Mouse (Mus musculus): ENCODE measurements around the gene Slc9a5. TPM values are rescaled to one million over a fixed set of nuclear protein-coding genes. Genes with fewer than 3 reads are reported as not detected.

Slc9a5 gene
- polyA plus RNA-seq, 1 experiment from 2014 or later, result 4.0 TPM

DNA sequence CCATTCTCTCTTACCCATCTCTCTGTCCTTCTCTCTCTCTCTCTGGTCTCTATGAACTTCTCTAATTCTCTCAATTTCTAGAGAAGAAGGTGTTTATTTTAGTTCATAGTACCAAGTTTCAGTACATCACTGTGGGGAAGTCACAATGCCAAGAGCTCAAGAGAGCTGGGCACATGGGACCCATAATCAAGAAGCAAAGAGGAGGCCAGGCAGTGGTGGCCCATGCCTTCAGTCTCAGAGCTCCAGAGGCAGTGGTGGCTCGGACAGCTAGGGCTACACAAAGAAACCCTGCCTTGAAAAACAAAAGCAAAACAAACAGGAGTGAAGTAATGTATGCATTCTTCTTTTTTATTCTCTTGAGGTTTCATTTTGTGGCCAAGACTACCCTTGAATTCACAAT is 55.9 kb downstream of the Slc9a5 start:
- Histone ChIP-seq H3K4me1 (ENCODE audit: control insufficient read depth, insufficient read depth, low read length) (no peaks in the 10 kb centered on the region), H3K4me2 (replicated peaks; ENCODE audit: low read depth, low read length) (no peak overlapping the region), H3K9ac (ENCODE audit: low read depth, low read length) (no peak overlapping the region), H3K36me3 (ENCODE audit: control insufficient read depth, insufficient read depth, low read length) (no peaks in the 10 kb centered on the region), H3K27me3 (ENCODE audit: control insufficient read depth, insufficient read depth, low read length) (no peaks in the 10 kb centered on the region), H3K9me3 (ENCODE audit: control insufficient read depth, low read length) (0 out of 2 replicates have a peak, but pooled peaks cover 2% of the 10 kb centered on the region), H3K27ac (ENCODE audit: low read depth, low read length) (no peak overlapping the region), H3K4me3 (ENCODE audit: low read length) (no peak overlapping the region)
- WGBS, result 70% methylated on average over 1 of the region's 1 CpGs
- ATAC-seq (ENCODE audit: low FRiP score, low TSS enrichment), result no peak

DNA sequence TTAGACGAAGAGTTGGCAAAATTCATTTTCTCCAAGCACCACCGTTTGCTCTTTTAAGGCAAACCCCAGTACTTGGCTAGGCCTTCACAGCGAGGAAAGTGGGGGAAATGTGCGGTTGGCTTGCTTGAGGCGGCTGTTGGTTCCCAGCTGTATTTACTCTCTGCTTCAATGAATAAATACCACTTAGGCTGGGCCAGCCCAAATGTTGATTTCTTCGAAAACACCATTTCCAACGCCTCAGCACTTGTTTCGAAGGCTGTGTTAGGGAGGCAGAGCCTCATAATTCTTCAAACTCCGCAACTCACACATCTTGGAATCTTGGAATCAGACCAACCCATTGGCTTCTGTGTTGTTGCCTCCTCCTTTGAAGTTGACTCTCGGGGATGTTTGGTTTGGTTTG is 57.8 kb downstream of the Slc9a5 start:
- Histone ChIP-seq H3K9me3 (ENCODE audit: control insufficient read depth, low read length) (no peaks in the 10 kb centered on the region), H3K9ac (ENCODE audit: low read depth, low read length) (no peak overlapping the region), H3K4me3 (ENCODE audit: low read length) (no peak overlapping the region), H3K27me3 (ENCODE audit: control insufficient read depth, insufficient read depth, low read length) (no peaks in the 10 kb centered on the region), H3K27ac (ENCODE audit: low read depth, low read length) (no peak overlapping the region), H3K4me1 (ENCODE audit: control insufficient read depth, insufficient read depth, low read length) (no peaks in the 10 kb centered on the region), H3K4me2 (replicated peaks; ENCODE audit: low read depth, low read length) (no peak overlapping the region), H3K36me3 (ENCODE audit: control insufficient read depth, insufficient read depth, low read length) (no peaks in the 10 kb centered on the region)
- 59% methylated on average over 10 of the region's 10 CpGs for WGBS
- ATAC-seq (ENCODE audit: low FRiP score, low TSS enrichment), result no peak

DNA sequence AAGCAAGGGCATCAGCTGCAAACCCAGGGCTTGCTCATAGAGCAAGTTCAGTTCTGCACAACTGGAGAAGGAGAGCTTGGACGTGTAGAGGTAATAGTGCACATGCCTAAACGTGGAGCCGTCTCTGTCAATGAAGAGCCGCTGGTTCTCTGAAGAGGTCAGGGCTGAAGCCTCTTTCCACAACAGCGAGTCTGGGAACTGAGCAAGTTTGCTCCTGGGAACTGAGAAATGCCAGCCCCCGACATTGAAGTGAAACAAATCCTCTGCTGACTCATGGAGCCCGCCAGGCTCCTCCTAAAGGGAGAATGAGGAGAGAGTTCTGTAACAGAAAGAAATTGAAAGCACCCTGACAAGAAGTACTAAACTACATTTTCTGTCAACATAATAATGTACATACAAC is 59.7 kb downstream of the Slc9a5 start:
- no peaks in the 10 kb centered on the region for H3K4me1 ChIP-seq (ENCODE audit: control insufficient read depth, insufficient read depth, low read length)
- no peak overlapping the region for H3K4me2 ChIP-seq (replicated peaks; ENCODE audit: low read depth, low read length)
- no peak overlapping the region for H3K27ac ChIP-seq (ENCODE audit: low read depth, low read length)
- no peak for ATAC-seq (ENCODE audit: low FRiP score, low TSS enrichment)
- H3K9me3 ChIP-seq (ENCODE audit: control insufficient read depth, low read length), result no peaks in the 10 kb centered on the region
- no peaks in the 10 kb centered on the region for H3K36me3 ChIP-seq (ENCODE audit: control insufficient read depth, insufficient read depth, low read length)
- peaks cover 8% of the 10 kb centered on the region; the same call in 1 of the 2 replicates for H3K27me3 ChIP-seq (ENCODE audit: control insufficient read depth, insufficient read depth, low read length)
- 57% methylated on average over 7 of the region's 7 CpGs for WGBS
- no peak overlapping the region for H3K9ac ChIP-seq (ENCODE audit: low read depth, low read length)
- H3K4me3 ChIP-seq (ENCODE audit: low read length), result no peak overlapping the region

DNA sequence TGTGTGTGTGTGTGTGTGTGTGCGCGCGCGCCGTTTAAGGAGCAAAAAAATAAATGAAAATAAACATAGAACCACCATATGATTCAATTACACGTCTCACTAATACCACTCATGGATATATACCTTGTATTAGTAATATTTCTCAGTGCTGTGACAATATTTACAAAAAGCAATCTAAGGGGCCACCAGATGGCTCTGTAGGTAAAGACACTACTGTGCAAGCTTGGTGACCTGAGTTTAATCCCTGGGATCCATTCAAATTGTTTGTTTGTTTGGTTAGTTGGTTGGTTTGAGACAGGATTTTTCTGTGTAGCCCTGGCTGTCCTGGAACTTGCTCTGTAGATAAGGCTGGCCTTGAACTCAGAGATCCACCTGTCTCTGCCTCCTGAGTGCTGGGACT is 61.3 kb downstream of the Slc9a5 start:
- H3K27ac ChIP-seq (ENCODE audit: low read depth, low read length), result no peak overlapping the region
- no peak for ATAC-seq (ENCODE audit: low FRiP score, low TSS enrichment)
- no peak overlapping the region for H3K9ac ChIP-seq (ENCODE audit: low read depth, low read length)
- H3K27me3 ChIP-seq (ENCODE audit: control insufficient read depth, insufficient read depth, low read length), result peaks cover 20% of the 10 kb centered on the region; the same call in 1 of the 2 replicates
- WGBS, result 96% methylated on average over 6 of the region's 6 CpGs
- no peaks in the 10 kb centered on the region for H3K4me1 ChIP-seq (ENCODE audit: control insufficient read depth, insufficient read depth, low read length)
- no peaks in the 10 kb centered on the region for H3K36me3 ChIP-seq (ENCODE audit: control insufficient read depth, insufficient read depth, low read length)
- no peak overlapping the region for H3K4me3 ChIP-seq (ENCODE audit: low read length)
- no peak overlapping the region for H3K4me2 ChIP-seq (replicated peaks; ENCODE audit: low read depth, low read length)
- no peaks in the 10 kb centered on the region for H3K9me3 ChIP-seq (ENCODE audit: control insufficient read depth, low read length)

GRCm38 (mm10) chr8:105413391-105413790 is 64.7 kb downstream of the Slc9a5 start, which contains the start of the genes Kctd19 and Lrrc36:
Gene Kctd19 (minus strand): TSS chr8:105413502.
Gene Lrrc36 (plus strand): TSS chr8:105413571.
- Histone ChIP-seq H3K4me2 (replicated peaks; ENCODE audit: low read depth, low read length) (peak within 1 kb of the TSS; percentile 54), H3K9ac (ENCODE audit: low read depth, low read length) (no peak within 1 kb of the TSS), H3K9me3 (ENCODE audit: control insufficient read depth, low read length) (0 out of 2 replicates have a peak, but pooled peaks cover 3% of the 10 kb centered on the region), H3K27ac (ENCODE audit: low read depth, low read length) (no peak within 1 kb of the TSS), H3K27me3 (ENCODE audit: control insufficient read depth, insufficient read depth, low read length) (peaks cover 22% of the 10 kb centered on the region; the same call in 1 of the 2 replicates), H3K36me3 (ENCODE audit: control insufficient read depth, insufficient read depth, low read length) (no peaks in the 10 kb centered on the region), H3K4me1 (ENCODE audit: control insufficient read depth, insufficient read depth, low read length) (no peaks in the 10 kb centered on the region), H3K4me3 (ENCODE audit: low read length) (peak within 1 kb of the TSS; percentile 32)
- 2% methylated on average over 34 of the region's 34 CpGs for WGBS
- ATAC-seq (ENCODE audit: low FRiP score, low TSS enrichment), result peak; percentile 71

DNA sequence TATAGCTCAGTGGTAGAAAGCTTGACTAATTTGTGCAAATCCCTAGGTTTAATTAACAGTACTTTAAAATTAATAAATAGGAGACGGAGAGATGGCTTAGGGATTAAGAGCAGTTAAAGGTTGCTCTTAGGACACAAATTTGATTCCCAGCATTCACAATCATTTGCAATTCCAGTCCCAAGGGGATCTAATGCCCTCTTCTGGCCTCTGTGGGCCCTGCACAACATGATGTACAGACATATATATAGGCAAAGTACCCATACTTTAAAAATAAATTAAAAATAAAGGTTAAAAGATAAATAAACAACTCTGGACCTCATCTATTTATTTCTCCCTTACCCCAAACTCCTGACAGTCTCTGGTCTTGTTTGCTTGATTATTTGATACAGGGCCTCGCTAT is 70.3 kb downstream of the Slc9a5 start:
- WGBS, result 82% methylated on average over 2 of the region's 2 CpGs
- H3K9ac ChIP-seq (ENCODE audit: low read depth, low read length), result no peak overlapping the region
- no peak overlapping the region for H3K4me2 ChIP-seq (replicated peaks; ENCODE audit: low read depth, low read length)
- no peaks in the 10 kb centered on the region for H3K36me3 ChIP-seq (ENCODE audit: control insufficient read depth, insufficient read depth, low read length)
- no peak overlapping the region for H3K27ac ChIP-seq (ENCODE audit: low read depth, low read length)
- ATAC-seq (ENCODE audit: low FRiP score, low TSS enrichment), result no peak
- H3K4me3 ChIP-seq (ENCODE audit: low read length), result no peak overlapping the region
- H3K9me3 ChIP-seq (ENCODE audit: control insufficient read depth, low read length), result 0 out of 2 replicates have a peak, but pooled peaks cover 3% of the 10 kb centered on the region
- no peaks in the 10 kb centered on the region for H3K4me1 ChIP-seq (ENCODE audit: control insufficient read depth, insufficient read depth, low read length)
- H3K27me3 ChIP-seq (ENCODE audit: control insufficient read depth, insufficient read depth, low read length), result peaks cover 10% of the 10 kb centered on the region; the same call in 1 of the 2 replicates

MicroRNA genes within 50 kb of the gene (microRNA counts, 519-probe panel; counts per million panel counts)
- microRNA mmu-miR-328, result 2,943 counts per million, percentile 7 among the panel's probes with 10 or more counts

Small RNAs within 50 kb of the gene (microRNA-seq; reads per million reads assigned to microRNA genes)
- gene Gm27320, result not detected
- 185 reads per million, percentile 62 among the genes with 10 or more reads in this experiment for gene Mir328

Other genes starting within 250 kb of the Slc9a5 start
- not detected in 2 replicates for gene Ces4a, start 217.0 kb upstream of the Slc9a5 start, polyA plus RNA-seq (2014; fragmentation: Nextera tagmentation; extraction: Ambion mirVana)
- gene Cbfb, start 178.2 kb upstream of the Slc9a5 start, polyA plus RNA-seq (2014; fragmentation: Nextera tagmentation; extraction: Ambion mirVana), result 73.9 and 96.5 TPM in 2 replicates
- gene D230025D16Rik, start 123.7 kb upstream of the Slc9a5 start, polyA plus RNA-seq (2014; fragmentation: Nextera tagmentation; extraction: Ambion mirVana), result 18.3 and 28.8 TPM in 2 replicates
- 6.9 and 7.3 TPM in 2 replicates for gene B3gnt9, start 93.7 kb upstream of the Slc9a5 start, polyA plus RNA-seq (2014; fragmentation: Nextera tagmentation; extraction: Ambion mirVana)
- 13.1 and 15.7 TPM in 2 replicates for gene Tradd, start 84.2 kb upstream of the Slc9a5 start, polyA plus RNA-seq (2014; fragmentation: Nextera tagmentation; extraction: Ambion mirVana)
- gene Fbxl8, start 84.2 kb upstream of the Slc9a5 start, polyA plus RNA-seq (2014; fragmentation: Nextera tagmentation; extraction: Ambion mirVana), result 1.5 and 1.9 TPM in 2 replicates
- gene Hsf4, start 79.0 kb upstream of the Slc9a5 start, polyA plus RNA-seq (2014; fragmentation: Nextera tagmentation; extraction: Ambion mirVana), result not detected in 2 replicates
- gene Nol3, start 72.7 kb upstream of the Slc9a5 start, polyA plus RNA-seq (2014; fragmentation: Nextera tagmentation; extraction: Ambion mirVana), result 0.85 and 1.1 TPM in 2 replicates
- 4.3 and 10.4 TPM in 2 replicates for gene 4931428F04Rik, start 59.0 kb upstream of the Slc9a5 start, polyA plus RNA-seq (2014; fragmentation: Nextera tagmentation; extraction: Ambion mirVana)
- 13.1 and 17.8 TPM in 2 replicates for gene Exoc3l, start 52.7 kb upstream of the Slc9a5 start, polyA plus RNA-seq (2014; fragmentation: Nextera tagmentation; extraction: Ambion mirVana)
- gene E2f4, start 51.2 kb upstream of the Slc9a5 start, polyA plus RNA-seq (2014; fragmentation: Nextera tagmentation; extraction: Ambion mirVana), result 103 and 117 TPM in 2 replicates
- 6.1 and 9.4 TPM in 2 replicates for gene Elmo3, start 43.2 kb upstream of the Slc9a5 start, polyA plus RNA-seq (2014; fragmentation: Nextera tagmentation; extraction: Ambion mirVana)
- gene Lrrc29, start 22.6 kb upstream of the Slc9a5 start, polyA plus RNA-seq (2014; fragmentation: Nextera tagmentation; extraction: Ambion mirVana), result 1.6 and 2.1 TPM in 2 replicates
- 120 and 142 TPM in 2 replicates for gene Tmem208, start 22.5 kb upstream of the Slc9a5 start, polyA plus RNA-seq (2014; fragmentation: Nextera tagmentation; extraction: Ambion mirVana)
- gene Fhod1, start 890 bp upstream of the Slc9a5 start, polyA plus RNA-seq (2014; fragmentation: Nextera tagmentation; extraction: Ambion mirVana), result 5.1 and 6.0 TPM in 2 replicates
- gene Plekhg4, start 24.4 kb downstream of the Slc9a5 start, polyA plus RNA-seq (2014; fragmentation: Nextera tagmentation; extraction: Ambion mirVana), result 0.43 and 1.2 TPM in 2 replicates
- not detected in 2 replicates for gene Kctd19, start 64.7 kb downstream of the Slc9a5 start, polyA plus RNA-seq (2014; fragmentation: Nextera tagmentation; extraction: Ambion mirVana)
- 0.21 TPM in 1 of 2 replicates, not detected in the other for gene Lrrc36, start 64.7 kb downstream of the Slc9a5 start, polyA plus RNA-seq (2014; fragmentation: Nextera tagmentation; extraction: Ambion mirVana)
- 18.3 and 22.3 TPM in 2 replicates for gene Tppp3, start 122.7 kb downstream of the Slc9a5 start, polyA plus RNA-seq (2014; fragmentation: Nextera tagmentation; extraction: Ambion mirVana)
- 27.4 and 37.3 TPM in 2 replicates for gene Zdhhc1, start 148.1 kb downstream of the Slc9a5 start, polyA plus RNA-seq (2014; fragmentation: Nextera tagmentation; extraction: Ambion mirVana)
- 32.9 and 40.2 TPM in 2 replicates for gene Hsd11b2, start 169.9 kb downstream of the Slc9a5 start, polyA plus RNA-seq (2014; fragmentation: Nextera tagmentation; extraction: Ambion mirVana)
- 73.9 and 90.1 TPM in 2 replicates for gene Atp6v0d1, start 217.2 kb downstream of the Slc9a5 start, polyA plus RNA-seq (2014; fragmentation: Nextera tagmentation; extraction: Ambion mirVana)

Data from kidney, embryonic 14.5 days (tissue).